Mouse (Mus musculus): ENCODE data around the gene Spats2l. TPM values are rescaled to one million over a fixed set of nuclear protein-coding genes. Genes with fewer than 3 reads are reported as not detected.

Gene Spats2l
- polyA plus RNA-seq, 1 experiment = 1.6 TPM

GRCm38 (mm10) chr1:57947552-57948347 is 173.8 kb downstream of the Spats2l start:
- Histone ChIP-seq H3K4me3 (replicated peaks; ENCODE audit: control insufficient read depth, low read depth, low read length) (no peak overlapping the region), H3K27ac (ENCODE audit: control insufficient read depth, insufficient read depth, low read depth, low read length, poor library complexity) (no peak overlapping the region), H3K4me1 (ENCODE audit: control insufficient read depth, insufficient read depth, low read length) (no peaks in the 10 kb centered on the region)
- 65% methylated on average over 2 of the region's 2 CpGs for WGBS
- TF ChIP-seq CTCF (IDR thresholded peaks at IDR 0.05; ENCODE audit: control insufficient read depth, insufficient read depth, low read length) (no peak), POLR2A (IDR thresholded peaks at IDR 0.05; ENCODE audit: borderline replicate concordance, control insufficient read depth, low read depth, low read length) (no peak)

GRCm38 (mm10) chr1:57949195-57949594 is 175.2 kb downstream of the Spats2l start:
- WGBS = 11% methylated on average over 1 of the region's 1 CpGs
- no peaks in the 10 kb centered on the region for H3K4me1 ChIP-seq (ENCODE audit: control insufficient read depth, insufficient read depth, low read length)
- H3K4me3 ChIP-seq (replicated peaks; ENCODE audit: control insufficient read depth, low read depth, low read length) = no peak overlapping the region
- TF ChIP-seq POLR2A (IDR thresholded peaks at IDR 0.05; ENCODE audit: borderline replicate concordance, control insufficient read depth, low read depth, low read length) (no peak), CTCF (IDR thresholded peaks at IDR 0.05; ENCODE audit: control insufficient read depth, insufficient read depth, low read length) (no peak)
- no peak overlapping the region for H3K27ac ChIP-seq (ENCODE audit: control insufficient read depth, insufficient read depth, low read depth, low read length, poor library complexity)

DNA sequence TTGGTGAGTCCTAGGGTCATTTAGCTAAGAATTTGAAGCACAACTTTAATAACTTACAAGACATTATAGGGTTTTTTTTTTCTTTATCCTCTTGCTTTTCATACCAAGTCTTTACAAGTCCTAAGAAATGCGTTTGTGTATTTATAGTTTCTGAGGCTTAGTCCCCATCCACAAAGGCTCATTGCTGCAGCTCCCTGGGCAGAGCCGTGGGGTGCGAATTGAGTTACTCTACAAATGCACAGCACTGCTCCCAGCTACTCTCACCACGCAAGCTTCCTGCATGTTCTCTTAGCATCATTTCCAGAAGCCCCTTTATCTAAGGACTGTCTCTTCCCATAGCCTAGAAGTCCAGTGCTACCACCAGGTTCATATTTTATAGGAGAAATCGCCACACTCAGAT is 175.8 kb downstream of the Spats2l start:
- WGBS = 80% methylated on average over 5 of the region's 5 CpGs

DNA sequence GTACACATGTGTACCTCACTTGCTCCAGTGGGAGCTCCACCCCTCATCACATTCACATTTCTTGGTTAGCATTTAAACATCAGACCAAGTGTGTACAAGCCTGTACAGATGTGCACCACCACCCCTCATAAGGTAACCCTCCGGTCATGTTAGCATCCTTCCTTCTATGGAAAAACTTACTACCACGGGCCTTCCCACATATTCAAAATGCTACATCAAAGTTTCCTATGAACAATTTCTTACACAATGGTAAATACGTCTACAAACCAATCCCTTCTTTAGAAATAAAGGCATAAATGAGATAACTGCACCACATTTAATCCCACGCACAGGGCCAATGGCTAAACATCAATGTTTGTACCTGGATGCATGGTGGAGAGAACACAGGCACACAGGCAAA is 178.5 kb downstream of the Spats2l start:
- no peak for TF ChIP-seq POLR2A (IDR thresholded peaks at IDR 0.05; ENCODE audit: borderline replicate concordance, control insufficient read depth, low read depth, low read length)
- TF ChIP-seq CTCF (IDR thresholded peaks at IDR 0.05; ENCODE audit: control insufficient read depth, insufficient read depth, low read length) = no peak
- Histone ChIP-seq H3K4me1 (ENCODE audit: control insufficient read depth, insufficient read depth, low read length) (no peaks in the 10 kb centered on the region), H3K4me3 (replicated peaks; ENCODE audit: control insufficient read depth, low read depth, low read length) (no peak overlapping the region), H3K27ac (ENCODE audit: control insufficient read depth, insufficient read depth, low read depth, low read length, poor library complexity) (no peak overlapping the region)
- WGBS = 87% methylated on average over 4 of the region's 4 CpGs

More for the DNA sequence above, 175.8 kb downstream of the Spats2l start:
- Histone ChIP-seq H3K4me3 (replicated peaks; ENCODE audit: control insufficient read depth, low read depth, low read length) (no peak overlapping the region), H3K4me1 (ENCODE audit: control insufficient read depth, insufficient read depth, low read length) (no peaks in the 10 kb centered on the region), H3K27ac (ENCODE audit: control insufficient read depth, insufficient read depth, low read depth, low read length, poor library complexity) (no peak overlapping the region)
- TF ChIP-seq CTCF (IDR thresholded peaks at IDR 0.05; ENCODE audit: control insufficient read depth, insufficient read depth, low read length) (no peak), POLR2A (IDR thresholded peaks at IDR 0.05; ENCODE audit: borderline replicate concordance, control insufficient read depth, low read depth, low read length) (no peak)

GRCm38 (mm10) chr1:57953586-57954375 is 179.8 kb downstream of the Spats2l start:
- H3K4me3 ChIP-seq (replicated peaks; ENCODE audit: control insufficient read depth, low read depth, low read length) = no peak overlapping the region
- WGBS = 81% methylated on average over 16 of the region's 16 CpGs
- TF ChIP-seq CTCF (IDR thresholded peaks at IDR 0.05; ENCODE audit: control insufficient read depth, insufficient read depth, low read length) (no peak), POLR2A (IDR thresholded peaks at IDR 0.05; ENCODE audit: borderline replicate concordance, control insufficient read depth, low read depth, low read length) (no peak)
- no peaks in the 10 kb centered on the region for H3K4me1 ChIP-seq (ENCODE audit: control insufficient read depth, insufficient read depth, low read length)
- no peak overlapping the region for H3K27ac ChIP-seq (ENCODE audit: control insufficient read depth, insufficient read depth, low read depth, low read length, poor library complexity)

DNA sequence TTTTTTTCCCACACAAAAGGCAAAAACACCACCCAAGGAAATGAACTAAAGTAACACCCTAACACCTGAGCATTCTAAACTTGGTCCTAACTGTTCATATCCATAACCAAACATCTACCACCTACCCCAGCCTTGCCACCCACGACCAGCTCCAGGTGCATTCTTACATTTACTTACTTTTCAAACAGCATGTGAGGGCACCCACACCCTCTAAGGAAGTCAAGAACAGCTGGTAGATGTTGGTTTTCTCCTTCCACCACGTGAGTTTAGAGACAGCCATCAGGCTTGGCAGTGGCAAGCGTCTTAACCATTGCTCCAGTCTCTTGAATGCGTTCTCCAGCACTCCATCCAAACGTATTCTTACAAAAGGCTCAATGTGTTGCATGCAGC is 180.4 kb downstream of the Spats2l start:
- H3K4me1 ChIP-seq (ENCODE audit: control insufficient read depth, insufficient read depth, low read length) = no peaks in the 10 kb centered on the region
- H3K4me3 ChIP-seq (replicated peaks; ENCODE audit: control insufficient read depth, low read depth, low read length) = no peak overlapping the region
- H3K27ac ChIP-seq (ENCODE audit: control insufficient read depth, insufficient read depth, low read depth, low read length, poor library complexity) = no peak overlapping the region
- WGBS = 54% methylated on average over 5 of the region's 5 CpGs
- TF ChIP-seq POLR2A (IDR thresholded peaks at IDR 0.05; ENCODE audit: borderline replicate concordance, control insufficient read depth, low read depth, low read length) = no peak
- no peak for TF ChIP-seq CTCF (IDR thresholded peaks at IDR 0.05; ENCODE audit: control insufficient read depth, insufficient read depth, low read length)

GRCm38 (mm10) chr1:57955774-57956173 is 181.8 kb downstream of the Spats2l start:
- Histone ChIP-seq H3K27ac (ENCODE audit: control insufficient read depth, insufficient read depth, low read depth, low read length, poor library complexity) (no peak overlapping the region), H3K4me3 (replicated peaks; ENCODE audit: control insufficient read depth, low read depth, low read length) (no peak overlapping the region), H3K4me1 (ENCODE audit: control insufficient read depth, insufficient read depth, low read length) (no peaks in the 10 kb centered on the region)
- WGBS = 85% methylated on average over 1 of the region's 1 CpGs
- TF ChIP-seq POLR2A (IDR thresholded peaks at IDR 0.05; ENCODE audit: borderline replicate concordance, control insufficient read depth, low read depth, low read length) = no peak
- no peak for TF ChIP-seq CTCF (IDR thresholded peaks at IDR 0.05; ENCODE audit: control insufficient read depth, insufficient read depth, low read length)

Data from bone marrow, adult 2 months (tissue).